Mouse (Mus musculus) liver, adult (tissue): ENCODE results near the gene Aanat.

Experiments
- GATA4 ChIP-seq: IDR thresholded peaks from 2 replicates; pipeline ENCODE4 v1.6.1; 2014; ENCODE audit warnings: mild to moderate bottlenecking, low read length; ENCODE audit not compliant: insufficient replicate concordance

Gene Aanat

GRCm38 (mm10) chr11:116589574-116589973 lies 3.3 kb downstream of the Aanat start:
- TF ChIP-seq GATA4, result no peak

GRCm38 (mm10) chr11:116591621-116592020 lies 5.4 kb downstream of the Aanat start:
- TF ChIP-seq GATA4, result no peak

- no peak for TF ChIP-seq GATA4
Observed at GRCm38 (mm10) chr11:116592428-116592827, 6.2 kb downstream of the Aanat start.

- TF ChIP-seq GATA4, result no peak
Observed at GRCm38 (mm10) chr11:116593345-116593744, 7.1 kb downstream of the Aanat start.

- no peak for TF ChIP-seq GATA4
Observed at GRCm38 (mm10) chr11:116596766-116597165, 10.5 kb downstream of the Aanat start.

GRCm38 (mm10) chr11:116598193-116598592 lies 12.0 kb downstream of the Aanat start:
- TF ChIP-seq GATA4, result no peak

- no peak for TF ChIP-seq GATA4
Observed at GRCm38 (mm10) chr11:116599230-116599629, 13.0 kb downstream of the Aanat start.

- TF ChIP-seq GATA4, result no peak
Observed at GRCm38 (mm10) chr11:116601166-116601565, 14.9 kb downstream of the Aanat start.

- no peak for TF ChIP-seq GATA4
Observed at GRCm38 (mm10) chr11:116602043-116602442, 15.8 kb downstream of the Aanat start.

- TF ChIP-seq GATA4, result no peak
Observed at GRCm38 (mm10) chr11:116603339-116603738, 17.1 kb downstream of the Aanat start.

GRCm38 (mm10) chr11:116604097-116604496 lies 17.9 kb downstream of the Aanat start:
- TF ChIP-seq GATA4, result no peak

- no peak for TF ChIP-seq GATA4
Observed at GRCm38 (mm10) chr11:116607717-116608116, 21.5 kb downstream of the Aanat start.

GRCm38 (mm10) chr11:116609965-116610630 lies 23.9 kb downstream of the Aanat start:
- TF ChIP-seq GATA4, result no peak

GRCm38 (mm10) chr11:116611883-116612282 lies 25.7 kb downstream of the Aanat start:
- no peak for TF ChIP-seq GATA4

GRCm38 (mm10) chr11:116612554-116612953 lies 26.3 kb downstream of the Aanat start:
- TF ChIP-seq GATA4, result no peak

GRCm38 (mm10) chr11:116613234-116613633 lies 27.0 kb downstream of the Aanat start:
- TF ChIP-seq GATA4, result no peak
